Mouse (Mus musculus) thymus, adult 2 months (tissue): ENCODE data around the gene Fgf9.

ENCODE experiments used
- CTCF ChIP-seq: fragments of 200-500 bp; IDR thresholded peaks from 2 replicates; pipeline ENCODE4 v1.5.1; 2012; ENCODE audit warnings: mild to moderate bottlenecking, control low read depth, low read length, moderate library complexity, borderline replicate concordance; ENCODE audit not compliant: control insufficient read depth, poor library complexity, insufficient read depth; ENCODE audit errors: extremely low read depth
- POLR2A ChIP-seq: fragments of 200-500 bp; IDR thresholded peaks from 2 replicates; pipeline ENCODE4 v1.6.1; 2012; ENCODE audit warnings: mild to moderate bottlenecking, low read length, control low read depth, moderate library complexity; ENCODE audit not compliant: control insufficient read depth, poor library complexity, insufficient read depth; ENCODE audit errors: extremely low read depth

DNA sequence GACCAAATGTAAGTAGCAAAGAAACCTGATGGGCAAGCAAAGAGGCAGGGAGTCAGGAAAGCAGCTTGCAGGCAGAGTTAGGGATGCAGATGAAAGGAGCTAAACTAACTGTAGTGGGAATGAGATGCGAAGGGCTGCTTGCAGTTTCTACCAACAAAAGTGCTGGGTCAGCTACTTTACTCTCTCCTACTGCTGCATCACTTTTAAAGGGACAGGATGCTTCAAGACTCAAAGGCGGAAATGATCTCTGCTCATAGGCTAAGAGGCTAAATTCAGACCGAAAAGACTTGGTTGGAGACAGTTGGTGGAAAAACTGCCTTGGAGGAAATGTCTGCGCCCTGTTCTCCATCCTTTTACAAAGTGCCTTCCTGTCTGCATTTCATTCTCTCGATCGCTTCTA lies 420 bp upstream of the Fgf9 start:
- no peak for TF ChIP-seq CTCF
- TF ChIP-seq POLR2A: no peak
